Mouse (Mus musculus) G1E (cell line): ENCODE results near the gene Atxn7l1.

Experiments
- CTCF ChIP-seq: IDR thresholded peaks from 2 replicates; pipeline ENCODE4 v1.5.1; 2012; ENCODE audit warnings: low read depth, low read length, inconsistent platforms, mixed read lengths
- GATA1 ChIP-seq: IDR thresholded peaks from 2 replicates; pipeline ENCODE4 v1.6.1; 2012; ENCODE audit warnings: borderline replicate concordance, low read length, inconsistent platforms, mixed read lengths
- POLR2AphosphoS5 ChIP-seq: IDR thresholded peaks from 2 replicates; pipeline ENCODE4 v1.6.1; 2012; ENCODE audit warnings: low read depth, low read length, inconsistent platforms; ENCODE audit not compliant: insufficient replicate concordance
- TAL1 ChIP-seq: conservative IDR thresholded peaks from 2 replicates; pipeline ENCODE4 v1.6.1; 2012; ENCODE audit warnings: low read depth, low read length, inconsistent platforms, mixed read lengths

- TF ChIP-seq POLR2AphosphoS5 (no peak), CTCF (no peak), TAL1 (no peak), GATA1 (no peak)
Observed at GRCm38 (mm10) chr12:33180421-33180820, 32.9 kb downstream of the Atxn7l1 start.
